Mouse (Mus musculus) midbrain, embryonic 11.5 days (tissue): Measurements from ENCODE around the gene Srprb. TPM values are rescaled to one million over a fixed set of nuclear protein-coding genes. Genes with fewer than 3 reads are reported as not detected.
A peak's percentile ranks its signal among the peaks of the same experiment; 100 is the strongest.

ENCODE experiments used
- ATAC-seq: fragments of 200-750 bp; cut with Nextera tagmentation; 2 replicates; pipeline ENCODE4 v1.8.0; 2017; ENCODE audit warnings: moderate TSS enrichment, moderate library complexity; ENCODE audit not compliant: low FRiP score
- DNase-seq: peaks from one replicate; pipeline ENCODE4 v3.0.0; 2015; ENCODE audit warnings: low spot score; ENCODE audit errors: missing footprints
- H3K27ac ChIP-seq: fragments of 300-500 bp; sonication (generic); 2 replicates; pipeline ENCODE4 v1.5.1; 2014; ENCODE audit warnings: low read depth, low read length
- H3K27me3 ChIP-seq: fragments of 300-500 bp; sonication (generic); 2 replicates; pipeline ENCODE4 v1.6.1; 2014; ENCODE audit warnings: mild to moderate bottlenecking, low read length, moderate library complexity, mixed read lengths; ENCODE audit not compliant: control insufficient read depth, insufficient read depth
- H3K36me3 ChIP-seq: fragments of 300-500 bp; sonication (generic); 2 replicates; pipeline ENCODE4 v1.6.1; 2014; ENCODE audit warnings: mild to moderate bottlenecking, low read length, moderate library complexity, mixed read lengths; ENCODE audit not compliant: control insufficient read depth, insufficient read depth
- H3K4me1 ChIP-seq: fragments of 300-500 bp; sonication (generic); 2 replicates; pipeline ENCODE4 v1.6.1; 2014; ENCODE audit warnings: low read length; ENCODE audit not compliant: control insufficient read depth, insufficient read depth
- H3K4me2 ChIP-seq: fragments of 300-500 bp; sonication (generic); 2 replicates; pipeline ENCODE4 v1.6.1; 2014; ENCODE audit warnings: mild to moderate bottlenecking, moderate library complexity
- H3K4me3 ChIP-seq: fragments of 300-500 bp; sonication (generic); 2 replicates; pipeline ENCODE4 v1.5.1; 2014; ENCODE audit warnings: low read depth, low read length
- H3K9ac ChIP-seq: fragments of 300-500 bp; sonication (generic); 2 replicates; pipeline ENCODE4 v1.6.1; 2014; ENCODE audit warnings: low read length
- H3K9me3 ChIP-seq: fragments of 300-500 bp; sonication (generic); 2 replicates; pipeline ENCODE4 v1.6.1; 2016; ENCODE audit warnings: low read length; ENCODE audit not compliant: control insufficient read depth
- WGBS: fragments of 180-500 bp; shearing (Covaris S2); extraction: QIAGEN DNeasy Blood & Tissue Kit; methylation state at CpG from one replicate; pipeline ENCODE4 v1.1.7; 2014; 5-methylcytosine and 5-hydroxymethylcytosine counted together
- polyA plus RNA-seq: library from polyadenylated mRNA; unstranded; fragments of >200 nt; fragmentation: Nextera tagmentation; extraction: Ambion mirVana; gene quantifications from 2 replicates; pipeline ENCODE4 v1.2.1, GENCODE M21; 2014

Srprb gene
- polyA plus RNA-seq, 1 experiment from 2014 or later: 62.6 TPM

DNA sequence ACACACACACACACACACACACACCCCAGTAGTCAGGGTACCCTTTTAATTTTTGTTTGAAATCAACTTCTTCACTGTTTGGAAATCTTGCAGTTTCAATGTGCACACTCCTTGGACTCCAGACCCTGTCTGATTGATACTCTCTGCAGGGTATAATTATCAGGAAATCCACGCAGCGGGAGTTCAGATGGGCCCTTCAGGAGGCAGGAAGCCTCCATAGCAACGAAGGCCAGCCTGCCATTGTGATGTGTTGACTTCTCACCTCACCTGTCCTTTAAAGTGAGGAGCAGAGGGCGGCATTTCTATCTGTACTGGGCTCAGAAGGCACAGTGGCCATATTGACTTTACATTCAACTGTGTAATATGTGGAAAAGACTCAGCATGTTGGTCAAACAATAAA, 17.1 kb downstream of the Srprb start:
- no peaks in the 10 kb centered on the region for H3K27me3 ChIP-seq
- no peak for ATAC-seq
- H3K9ac ChIP-seq: no peak overlapping the region
- no peak overlapping the region for H3K4me3 ChIP-seq
- no peaks in the 10 kb centered on the region for H3K9me3 ChIP-seq
- H3K4me1 ChIP-seq: peaks cover 9% of the 10 kb centered on the region
- H3K4me2 ChIP-seq: no peak overlapping the region
- DNase-seq: no peak
- H3K27ac ChIP-seq: no peak overlapping the region
- 78% methylated on average over 4 of the region's 4 CpGs for WGBS
- peaks cover 8% of the 10 kb centered on the region for H3K36me3 ChIP-seq

DNA sequence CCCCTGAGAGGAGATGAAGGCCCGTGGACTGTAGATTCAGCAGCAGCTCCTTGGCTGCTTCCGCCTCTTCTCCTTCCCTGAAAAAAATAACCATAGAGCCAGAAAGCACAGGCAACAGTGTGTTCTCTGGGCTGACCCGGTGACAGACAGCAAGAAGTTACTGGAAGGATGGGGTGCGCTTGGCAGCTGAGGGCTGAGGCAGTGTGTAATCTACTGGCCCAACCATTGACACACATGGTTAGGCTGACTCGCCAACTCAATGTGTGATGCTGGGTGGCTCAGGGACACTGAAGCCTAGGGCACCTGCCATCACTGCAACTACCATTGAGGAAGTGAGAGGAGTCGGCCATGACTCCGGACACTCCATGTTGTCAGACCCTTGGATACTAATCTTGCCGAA, 20.1 kb downstream of the Srprb start:
- H3K36me3 ChIP-seq: no peaks in the 10 kb centered on the region

DNA sequence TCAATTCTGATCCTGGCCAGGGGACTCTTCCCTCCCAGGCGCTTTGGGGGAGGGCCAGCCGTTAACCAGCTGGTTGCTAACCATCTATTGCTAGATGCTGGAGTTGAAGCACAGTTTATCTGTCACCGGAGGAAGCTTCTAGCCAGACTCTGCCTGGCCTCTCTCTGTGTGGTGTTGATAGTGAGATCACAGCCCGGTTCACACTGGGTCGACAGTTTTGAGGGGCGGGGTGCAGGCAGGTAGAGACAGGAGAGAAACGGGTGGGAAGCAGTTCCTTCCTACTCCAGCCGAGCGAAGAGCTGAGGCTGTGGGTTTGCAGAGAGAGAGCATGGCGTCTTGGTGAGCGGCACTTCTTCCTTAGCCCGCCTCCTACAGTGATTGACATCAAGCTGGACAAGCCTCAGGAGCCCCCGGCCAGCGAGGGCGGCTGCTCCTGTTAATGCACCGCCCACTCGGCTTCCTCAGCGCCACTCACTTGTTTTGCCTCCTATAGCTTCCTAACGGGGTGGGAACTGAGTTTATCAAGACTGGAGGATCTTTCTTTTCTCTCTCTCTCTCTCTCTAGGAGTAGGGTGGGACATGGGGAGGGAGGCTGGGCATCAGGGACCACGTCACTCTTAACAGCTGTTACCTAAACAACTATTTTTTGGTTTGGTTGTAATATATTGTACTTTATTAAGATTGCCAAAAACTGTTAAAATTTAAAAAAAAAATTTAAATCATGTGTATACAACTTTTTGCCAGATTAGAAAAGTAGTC, 21.0 kb downstream of the Srprb start:
- Histone ChIP-seq H3K27me3 (no peaks in the 10 kb centered on the region), H3K4me2 (peak overlapping the region; percentile 56), H3K4me3 (peak overlapping the region; percentile 30), H3K9me3 (no peaks in the 10 kb centered on the region), H3K4me1 (peaks cover 9% of the 10 kb centered on the region), H3K27ac (no peak overlapping the region), H3K9ac (peak overlapping the region; percentile 53), H3K36me3 (no peaks in the 10 kb centered on the region)
- DNase-seq (peak; percentile 95), ATAC-seq (peak; percentile 91)
- 2% methylated on average over 20 of the region's 20 CpGs for WGBS

More for the DNA sequence above, 20.1 kb downstream of the Srprb start:
- Histone ChIP-seq H3K4me3 (no peak overlapping the region), H3K27me3 (no peaks in the 10 kb centered on the region), H3K27ac (no peak overlapping the region), H3K4me1 (peaks cover 9% of the 10 kb centered on the region), H3K4me2 (no peak overlapping the region), H3K9me3 (no peaks in the 10 kb centered on the region), H3K9ac (no peak overlapping the region)
- 90% methylated on average over 8 of the region's 8 CpGs for WGBS
- ATAC-seq: no peak
- no peak for DNase-seq

DNA sequence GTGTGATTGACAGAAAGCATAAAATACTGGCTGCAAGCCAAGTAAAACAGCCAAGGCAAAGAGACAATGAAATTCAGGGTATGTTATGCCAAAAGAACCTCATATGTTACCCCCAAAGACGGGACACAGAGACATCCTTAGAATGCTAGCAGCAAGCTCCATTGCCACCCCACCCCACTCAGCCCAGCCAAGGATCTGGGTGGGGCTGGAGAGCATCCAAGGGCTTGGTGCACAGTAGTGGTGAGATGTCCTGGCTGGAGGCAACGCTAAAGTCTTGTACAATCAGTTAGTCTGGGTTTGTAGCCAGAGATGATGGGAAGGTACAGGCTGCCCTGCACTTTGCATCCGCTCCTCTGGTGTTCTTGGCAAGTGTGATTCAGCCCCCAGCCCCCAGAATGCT, 21.6 kb downstream of the Srprb start:
- Histone ChIP-seq H3K4me3 (peak overlapping the region; percentile 30), H3K4me1 (peaks cover 9% of the 10 kb centered on the region), H3K27me3 (no peaks in the 10 kb centered on the region), H3K9ac (peak overlapping the region; percentile 53; the same call in 1 of the 2 replicates), H3K9me3 (no peaks in the 10 kb centered on the region), H3K4me2 (peak overlapping the region; percentile 56; the same call in 1 of the 2 replicates), H3K27ac (no peak overlapping the region), H3K36me3 (no peaks in the 10 kb centered on the region)
- ATAC-seq: no peak
- no peak for DNase-seq
- 88% methylated on average over 3 of the region's 3 CpGs for WGBS

DNA sequence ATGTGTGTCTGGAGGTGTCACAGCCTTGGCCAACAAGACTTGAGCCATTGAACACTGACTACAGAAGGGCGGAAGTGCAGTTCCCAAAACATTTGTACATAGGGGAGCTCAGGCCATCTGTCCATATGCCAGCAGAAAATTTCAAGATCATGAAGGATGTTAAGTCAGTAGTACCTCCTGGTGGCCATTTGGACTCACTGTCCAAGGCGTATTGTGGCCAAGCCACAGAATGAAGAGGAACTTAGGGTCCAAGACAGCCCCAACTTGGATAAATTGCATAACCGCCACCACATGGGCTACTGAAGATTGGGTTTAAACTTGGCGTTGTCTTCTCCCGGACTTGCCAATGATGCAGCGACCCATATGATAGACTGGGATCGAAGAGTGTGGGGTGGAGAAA, 26.2 kb downstream of the Srprb start:
- no peak overlapping the region for H3K4me3 ChIP-seq
- H3K9me3 ChIP-seq: no peaks in the 10 kb centered on the region
- DNase-seq: no peak
- H3K27ac ChIP-seq: no peak overlapping the region
- ATAC-seq: no peak
- no peak overlapping the region for H3K9ac ChIP-seq
- no peak overlapping the region for H3K4me2 ChIP-seq
- H3K4me1 ChIP-seq: peaks cover 5% of the 10 kb centered on the region
- 95% methylated on average over 7 of the region's 7 CpGs for WGBS
- no peaks in the 10 kb centered on the region for H3K27me3 ChIP-seq
- no peaks in the 10 kb centered on the region for H3K36me3 ChIP-seq

DNA sequence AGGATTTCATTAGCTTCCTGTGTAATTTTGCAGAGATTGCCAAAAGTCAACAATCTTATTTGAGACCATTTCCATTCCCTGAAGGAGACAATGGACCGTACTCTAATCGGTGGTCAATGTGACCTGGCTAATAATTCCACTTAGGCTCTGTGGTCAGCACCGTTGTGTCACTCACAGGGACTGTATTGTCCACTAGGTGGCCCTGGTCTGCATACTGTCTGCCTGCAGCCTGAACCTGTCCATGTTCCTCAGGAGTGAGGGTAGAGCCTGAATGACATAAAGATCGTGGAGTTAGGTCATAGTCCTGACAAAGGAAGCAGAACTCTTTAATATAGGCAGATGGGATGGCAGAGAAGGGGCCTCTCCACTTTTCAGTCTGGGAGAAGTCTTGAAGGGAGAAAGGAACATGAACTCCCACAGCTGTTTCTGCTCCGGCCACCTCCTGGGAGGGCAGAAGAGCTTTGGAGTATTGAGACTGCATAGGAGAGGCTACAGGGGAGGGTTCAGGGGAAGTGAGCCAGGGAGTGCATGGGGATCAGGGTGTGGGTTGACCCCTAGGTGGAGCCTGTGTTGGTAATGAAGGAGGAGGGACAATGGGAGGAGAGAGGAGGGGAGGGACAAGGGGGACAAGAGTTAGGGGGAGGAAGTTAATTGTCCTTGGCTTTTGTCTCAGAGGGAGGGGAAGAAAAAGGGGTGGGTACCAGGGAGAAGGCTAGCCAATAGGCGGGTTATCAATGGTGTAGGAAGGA, 27.0 kb downstream of the Srprb start:
- Histone ChIP-seq H3K9me3 (no peaks in the 10 kb centered on the region), H3K27ac (no peak overlapping the region), H3K36me3 (no peaks in the 10 kb centered on the region), H3K27me3 (no peaks in the 10 kb centered on the region), H3K4me3 (no peak overlapping the region), H3K4me2 (no peak overlapping the region), H3K9ac (no peak overlapping the region), H3K4me1 (no peaks in the 10 kb centered on the region; the same call in 1 of the 2 replicates)
- DNase-seq (no peak), ATAC-seq (no peak)
- WGBS: 72% methylated on average over 6 of the region's 6 CpGs

DNA sequence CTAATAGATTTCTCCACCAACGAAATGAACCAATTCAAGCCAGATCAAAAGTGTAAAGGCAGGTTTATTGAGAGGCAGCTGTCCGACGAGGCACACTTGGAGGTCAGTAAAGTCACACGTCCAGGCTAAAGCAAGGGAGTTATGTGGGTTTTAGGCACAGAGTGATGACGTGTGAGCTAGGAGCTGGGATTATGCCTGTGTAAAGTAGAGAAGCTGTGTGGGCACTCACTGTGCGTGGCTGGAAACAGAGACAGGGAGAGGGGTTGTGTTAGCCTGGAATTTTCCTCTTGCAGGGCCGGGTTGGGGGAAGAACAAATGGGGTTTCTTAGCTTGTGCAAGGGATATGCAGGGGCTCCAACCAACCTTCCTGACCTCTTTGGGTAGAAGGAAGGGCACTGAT, 33.2 kb downstream of the Srprb start:
- 84% methylated on average over 7 of the region's 7 CpGs for WGBS
- Histone ChIP-seq H3K4me1 (no peaks in the 10 kb centered on the region), H3K36me3 (no peaks in the 10 kb centered on the region; the same call in 1 of the 2 replicates)

DNA sequence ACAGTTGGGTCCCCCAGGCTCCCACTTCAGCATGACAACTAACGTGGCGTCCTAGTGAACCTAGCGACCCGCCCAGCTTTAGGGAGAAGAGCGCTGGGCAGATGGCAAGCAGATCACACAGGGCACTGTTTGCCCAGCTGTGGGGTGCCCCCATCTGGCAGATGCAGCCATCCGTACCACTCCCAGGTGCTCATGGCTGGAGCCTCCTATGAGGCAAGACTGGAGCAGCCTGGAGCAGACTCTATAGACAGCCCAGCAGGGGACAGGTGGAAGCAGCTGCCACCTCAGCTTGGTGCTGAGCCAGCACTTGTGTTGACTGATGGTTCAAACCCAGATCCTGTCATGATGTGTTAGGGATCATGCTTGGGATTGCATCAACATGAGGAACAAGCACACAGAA, 33.9 kb downstream of the Srprb start:
- H3K27ac ChIP-seq: no peak overlapping the region
- no peak for DNase-seq
- no peak overlapping the region for H3K4me2 ChIP-seq
- no peaks in the 10 kb centered on the region for H3K9me3 ChIP-seq
- no peaks in the 10 kb centered on the region for H3K4me1 ChIP-seq
- H3K9ac ChIP-seq: no peak overlapping the region
- WGBS: 72% methylated on average over 6 of the region's 6 CpGs
- no peaks in the 10 kb centered on the region; the same call in 1 of the 2 replicates for H3K36me3 ChIP-seq
- no peak overlapping the region for H3K4me3 ChIP-seq
- ATAC-seq: no peak
- H3K27me3 ChIP-seq: no peaks in the 10 kb centered on the region

More for the DNA sequence above, 33.2 kb downstream of the Srprb start:
- no peak overlapping the region for H3K4me3 ChIP-seq
- no peak overlapping the region for H3K27ac ChIP-seq
- no peak overlapping the region for H3K9ac ChIP-seq
- no peak for ATAC-seq
- no peaks in the 10 kb centered on the region for H3K27me3 ChIP-seq
- H3K4me2 ChIP-seq: no peak overlapping the region
- no peaks in the 10 kb centered on the region for H3K9me3 ChIP-seq
- DNase-seq: no peak

DNA sequence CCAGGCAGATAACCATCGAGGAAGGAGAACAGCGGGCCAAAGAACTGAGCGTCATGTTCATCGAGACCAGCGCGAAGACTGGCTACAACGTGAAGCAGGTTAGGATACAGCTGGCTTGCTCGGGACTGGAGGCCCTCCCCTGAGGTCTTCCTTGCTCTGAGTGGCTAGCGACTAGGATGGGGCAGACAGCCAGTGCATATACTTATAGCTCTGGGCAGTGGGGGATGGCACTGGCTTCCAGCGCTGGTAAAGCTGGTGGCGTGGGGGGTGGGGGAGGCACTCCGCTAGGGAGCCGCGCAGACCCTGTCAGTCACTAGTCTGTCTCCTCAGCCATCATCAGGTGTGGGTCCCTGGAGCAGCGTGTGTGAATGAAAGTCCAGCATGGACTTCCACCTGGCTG, 38.1 kb downstream of the Srprb start:
- DNase-seq (no peak), ATAC-seq (no peak)
- no peak overlapping the region for H3K4me3 ChIP-seq
- no peaks in the 10 kb centered on the region; the same call in 1 of the 2 replicates for H3K36me3 ChIP-seq
- H3K27me3 ChIP-seq: no peaks in the 10 kb centered on the region
- H3K9ac ChIP-seq: no peak overlapping the region
- no peaks in the 10 kb centered on the region for H3K9me3 ChIP-seq
- H3K27ac ChIP-seq: no peak overlapping the region
- H3K4me1 ChIP-seq: 0 out of 2 replicates have a peak, but pooled peaks cover 2% of the 10 kb centered on the region
- WGBS: 81% methylated on average over 15 of the region's 15 CpGs
- H3K4me2 ChIP-seq: no peak overlapping the region
